Mouse (Mus musculus) layer of hippocampus, adult 18-20 months (tissue): Measurements from ENCODE around the gene Tbx2. TPM values are rescaled to one million over a fixed set of nuclear protein-coding genes. Genes with fewer than 3 reads are reported as not detected.

Experiments used
- DNase-seq, 2 experiments: peaks; one replicate each; pipeline ENCODE4 v3.0.0; 2022; ENCODE audit warnings: low spot score in 2 of 2
- total RNA-seq, 2 experiments: library from RNA; stranded (reverse); gene quantifications; 2 replicates each; pipeline ENCODE4 v1.2.3; 2021

Gene Tbx2
- total RNA-seq, 2 experiments from 2014 or later: 1.2 to 1.3 TPM

GRCm38 (mm10) chr11:85825031-85825430 is 7.3 kb upstream of the Tbx2 start:
- DNase-seq: no peak

GRCm38 (mm10) chr11:85825823-85826222 is 6.5 kb upstream of the Tbx2 start:
- DNase-seq: no peak

GRCm38 (mm10) chr11:85827342-85827741 is 5.0 kb upstream of the Tbx2 start:
- no peak for DNase-seq

GRCm38 (mm10) chr11:85828691-85829519 is 3.4 kb upstream of the Tbx2 start:
- no peak for DNase-seq

GRCm38 (mm10) chr11:85829520-85830440 is 2.6 kb upstream of the Tbx2 start:
- no peak for DNase-seq

GRCm38 (mm10) chr11:85830901-85831341 is 1.4 kb upstream of the Tbx2 start:
- DNase-seq: no peak

- DNase-seq: no peak
These were observed 608 bp upstream of the Tbx2 start for GRCm38 (mm10) chr11:85831656-85832230.

GRCm38 (mm10) chr11:85833081-85833521 is 750 bp downstream of the Tbx2 start:
- DNase-seq: no peak

- DNase-seq: no peak
These were observed 1.5 kb downstream of the Tbx2 start for GRCm38 (mm10) chr11:85833761-85834385.

- no peak for DNase-seq
These were observed 2.1 kb downstream of the Tbx2 start for GRCm38 (mm10) chr11:85834386-85834931.

- DNase-seq: no peak
These were observed 2.8 kb downstream of the Tbx2 start for GRCm38 (mm10) chr11:85835001-85835752.

- DNase-seq: no peak
These were observed 3.6 kb downstream of the Tbx2 start for GRCm38 (mm10) chr11:85835753-85836522.

- no peak for DNase-seq
These were observed 4.4 kb downstream of the Tbx2 start for GRCm38 (mm10) chr11:85836523-85837290.

- no peak for DNase-seq
These were observed 4.9 kb downstream of the Tbx2 start for GRCm38 (mm10) chr11:85837291-85837647.

- DNase-seq: no peak
These were observed 5.5 kb downstream of the Tbx2 start for GRCm38 (mm10) chr11:85837648-85838423.

- DNase-seq: no peak
These were observed 6.3 kb downstream of the Tbx2 start for GRCm38 (mm10) chr11:85838424-85839257.
